Mouse (Mus musculus) CD4-positive, CD25-positive, alpha-beta regulatory T cell, adult 4 months (primary cell): Measurements from ENCODE around the gene Pcdh15. TPM values are rescaled to one million over a fixed set of nuclear protein-coding genes. Genes with fewer than 3 reads are reported as not detected.

Experiments used
- ATAC-seq: one replicate; pipeline ENCODE4 v1.8.0; 2017
- polyA plus RNA-seq, 2 experiments: library from polyadenylated mRNA; unstranded; fragments of 100-300 nt; shearing (Covaris generic); gene quantifications; one replicate each; pipeline ENCODE4 v1.2.1; 2017

Pcdh15 gene
- polyA plus RNA-seq, 2 experiments from 2014 or later: 0.46 TPM; not detected in 1

DNA sequence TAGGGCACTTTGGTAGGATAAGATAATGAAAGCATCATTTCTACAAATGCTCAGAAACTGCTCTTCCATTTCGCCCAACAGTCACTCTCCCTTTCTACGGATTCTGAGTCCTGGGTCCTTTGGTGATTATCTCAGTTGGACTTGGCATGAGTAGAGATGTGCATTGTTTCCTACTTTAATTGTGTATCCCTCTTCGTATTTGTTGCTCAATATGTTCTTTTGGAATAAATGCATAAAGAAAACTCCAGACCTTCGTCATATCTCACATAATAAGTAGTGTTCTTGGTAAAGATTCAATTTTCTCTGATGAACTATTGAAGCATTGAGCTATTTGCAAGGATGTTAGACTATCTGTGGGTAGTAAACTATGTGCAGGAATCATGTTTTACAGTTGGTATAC, 854.2 kb downstream of the Pcdh15 start:
- ATAC-seq: no peak

DNA sequence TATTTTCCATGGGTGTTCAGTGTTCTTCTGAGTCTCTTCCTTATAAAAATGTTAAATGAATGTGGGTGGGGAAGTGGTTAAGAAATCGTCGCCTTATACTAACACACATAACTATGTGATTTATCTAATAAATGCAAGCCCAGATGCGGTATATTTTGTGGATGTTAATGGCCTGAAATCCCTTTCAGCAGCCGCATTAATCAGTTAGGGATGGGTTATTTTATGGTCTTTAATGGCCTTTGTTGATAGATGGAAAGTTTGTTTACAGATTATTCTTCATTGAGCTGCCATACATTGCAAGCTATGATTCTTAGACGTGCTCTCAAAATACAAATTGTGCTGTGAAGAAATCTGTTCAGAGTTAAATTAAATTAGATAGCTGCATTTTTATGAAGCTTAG, 884.9 kb downstream of the Pcdh15 start:
- no peak for ATAC-seq

DNA sequence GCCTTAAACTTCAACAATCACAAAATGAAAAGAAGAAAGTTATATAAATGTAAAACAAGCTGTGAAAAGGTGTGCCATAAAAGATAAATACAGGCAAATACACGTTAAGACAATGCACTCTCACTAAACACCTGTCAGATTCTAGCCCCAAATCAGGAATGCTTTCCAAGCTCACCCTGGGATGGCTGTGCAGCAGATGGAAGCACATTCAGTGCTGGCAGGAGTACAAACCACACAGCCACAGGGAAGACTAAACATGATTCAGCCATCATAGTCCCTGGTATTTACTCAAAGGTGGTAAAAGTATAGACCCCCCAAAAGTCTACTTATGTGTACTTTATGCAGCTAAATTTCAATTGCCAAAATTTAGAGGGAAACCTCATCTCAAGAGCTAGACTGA, 909.7 kb downstream of the Pcdh15 start:
- no peak for ATAC-seq

DNA sequence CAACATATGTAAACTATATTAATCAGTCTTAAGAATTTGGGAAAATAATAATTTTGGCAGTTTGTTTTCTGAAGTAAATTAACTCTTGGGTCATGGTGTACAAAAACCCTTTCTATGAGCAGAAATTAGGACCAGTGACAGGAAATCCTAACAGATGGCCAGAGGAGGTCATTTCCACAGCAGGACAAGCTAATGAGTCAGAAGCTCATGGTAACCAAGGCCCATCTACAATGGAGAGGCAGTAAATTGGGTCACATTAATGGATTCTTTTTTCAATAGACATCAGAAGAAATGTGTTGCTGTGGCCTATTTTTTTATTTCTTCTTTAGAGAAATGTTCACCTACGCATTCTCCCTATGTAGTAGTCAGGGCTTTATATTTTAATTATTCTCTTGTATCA, 923.9 kb downstream of the Pcdh15 start:
- ATAC-seq: no peak

DNA sequence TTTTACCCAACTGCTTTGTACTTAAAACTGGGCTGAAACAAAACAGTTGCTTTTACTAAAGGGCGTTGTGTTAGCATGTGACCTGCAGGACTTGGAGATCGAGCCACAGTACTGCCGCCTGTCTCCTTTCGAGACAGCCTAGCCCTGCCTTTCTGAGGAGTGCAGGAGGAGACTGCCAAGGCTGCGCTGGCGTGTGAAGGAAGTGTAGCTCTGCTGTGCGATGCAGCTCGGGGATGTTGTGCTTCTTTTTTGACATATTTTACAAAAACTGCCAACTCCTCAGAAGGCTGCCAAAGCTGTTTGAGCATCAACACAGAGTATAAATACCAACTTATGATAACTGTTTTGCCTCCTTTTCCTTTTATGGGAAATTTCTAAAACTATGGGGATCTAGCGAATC, 953.9 kb downstream of the Pcdh15 start:
- no peak for ATAC-seq

DNA sequence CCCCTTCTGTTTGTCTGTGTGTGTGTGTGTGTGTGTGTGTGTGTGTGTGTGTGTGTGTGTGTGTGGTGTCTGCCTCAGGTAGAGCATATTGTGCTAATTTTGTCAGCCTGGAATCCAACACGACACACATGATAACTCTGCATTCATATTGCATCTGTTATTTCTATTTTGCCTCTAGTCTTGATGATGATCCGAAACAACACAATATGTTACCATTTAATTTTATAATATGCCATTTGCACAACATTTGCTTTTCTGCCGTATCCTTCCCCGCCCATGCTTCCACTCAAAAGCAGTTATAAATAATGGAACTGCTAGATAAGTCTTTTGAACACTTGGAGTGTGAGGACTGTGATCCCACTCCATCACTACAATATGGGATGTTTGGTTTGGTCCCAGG, 987.5 kb downstream of the Pcdh15 start:
- no peak for ATAC-seq

DNA sequence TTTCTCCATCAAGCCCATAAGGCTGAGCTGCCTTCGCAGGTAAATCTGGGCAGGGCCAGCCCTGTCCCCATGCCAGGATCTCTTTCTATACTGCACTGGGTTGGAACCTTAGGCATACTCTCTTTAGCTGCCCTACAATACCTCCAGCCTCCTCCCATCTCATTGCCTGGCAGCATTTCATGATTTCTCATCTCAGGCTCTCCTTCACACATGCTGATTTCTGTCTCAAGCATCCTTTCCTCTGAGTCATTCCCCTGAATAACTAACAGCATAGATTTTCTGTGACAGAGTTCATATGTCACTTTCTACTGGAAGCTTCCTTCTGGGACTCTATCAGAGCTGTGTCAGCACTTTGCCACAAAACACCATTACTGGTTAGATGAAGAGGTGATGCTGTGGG, 999.2 kb downstream of the Pcdh15 start:
- ATAC-seq: no peak

DNA sequence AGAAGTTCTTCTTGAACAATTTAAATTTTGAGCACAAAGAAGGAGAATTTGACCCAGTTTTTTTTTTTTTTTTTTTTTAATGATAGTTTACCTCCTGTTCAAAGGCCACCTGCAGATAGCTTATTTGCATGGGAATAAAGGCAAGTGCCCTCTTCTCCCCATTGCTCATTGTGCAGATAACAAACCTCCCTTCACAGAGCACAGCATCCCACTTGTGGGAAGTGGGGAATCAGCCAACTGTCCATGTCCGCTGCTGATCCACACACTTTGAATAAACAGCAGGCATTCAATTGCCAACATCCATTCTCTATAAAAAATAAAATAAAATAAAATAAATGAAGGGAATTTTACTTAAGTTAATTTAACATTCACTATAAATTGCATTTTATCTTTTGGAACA, 1015.0 kb downstream of the Pcdh15 start:
- ATAC-seq: no peak

DNA sequence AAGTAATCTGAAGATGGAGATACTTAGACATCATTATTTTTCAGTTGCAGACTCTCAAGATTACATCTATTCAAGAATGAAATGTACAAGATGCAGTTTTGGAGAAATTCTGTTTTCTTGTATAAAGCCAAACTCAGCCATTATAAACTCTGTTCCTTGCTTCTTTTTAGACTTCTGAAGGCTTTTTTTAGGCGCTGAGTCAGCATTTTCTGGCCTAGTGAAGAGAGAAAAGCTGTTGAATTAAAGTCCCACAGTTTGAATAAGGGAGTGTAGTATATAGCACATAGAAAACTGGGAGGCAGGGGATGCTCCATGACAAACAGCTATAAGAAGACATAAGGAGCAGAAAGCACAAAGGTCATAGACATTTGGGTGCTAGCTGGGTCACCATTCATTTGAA, 1017.7 kb downstream of the Pcdh15 start:
- no peak for ATAC-seq

DNA sequence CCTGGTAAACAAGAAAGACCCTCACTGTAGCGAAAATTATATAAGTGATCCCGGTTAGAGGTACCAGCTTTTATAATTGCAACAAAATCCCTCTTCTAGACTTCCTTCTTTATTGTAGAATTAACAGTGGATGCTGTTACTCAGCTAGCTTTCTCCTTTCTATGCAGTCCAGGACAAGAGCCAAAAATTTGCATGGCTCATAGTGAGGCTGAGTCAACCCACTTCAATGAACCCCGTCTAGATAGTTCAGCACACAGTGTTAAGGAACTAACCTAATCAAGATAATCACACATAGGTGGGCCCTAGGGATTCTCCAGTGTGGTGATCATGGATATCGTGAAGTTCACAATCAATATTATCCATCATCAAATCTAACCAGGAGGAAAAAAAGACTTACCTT, 1024.3 kb downstream of the Pcdh15 start:
- no peak for ATAC-seq

DNA sequence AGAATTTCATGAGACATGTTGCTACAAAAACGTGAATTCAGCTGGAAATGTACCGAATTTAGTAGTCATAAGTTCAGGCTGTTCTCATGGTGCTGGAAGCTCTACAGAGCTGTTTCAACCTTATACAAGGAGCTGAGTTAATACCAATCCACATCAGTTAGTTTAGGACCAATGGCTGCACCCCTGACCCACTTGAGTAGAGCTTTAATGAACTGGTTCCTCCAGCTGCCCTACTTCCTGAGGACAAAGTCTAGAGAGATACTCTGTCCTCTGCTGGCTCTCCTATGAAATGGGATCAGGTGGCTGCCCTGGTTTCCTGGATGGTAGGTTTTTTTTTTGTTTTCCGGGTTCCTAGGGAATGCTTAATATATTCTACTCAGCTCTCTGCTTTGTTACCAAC, 1030.0 kb downstream of the Pcdh15 start:
- ATAC-seq: no peak

DNA sequence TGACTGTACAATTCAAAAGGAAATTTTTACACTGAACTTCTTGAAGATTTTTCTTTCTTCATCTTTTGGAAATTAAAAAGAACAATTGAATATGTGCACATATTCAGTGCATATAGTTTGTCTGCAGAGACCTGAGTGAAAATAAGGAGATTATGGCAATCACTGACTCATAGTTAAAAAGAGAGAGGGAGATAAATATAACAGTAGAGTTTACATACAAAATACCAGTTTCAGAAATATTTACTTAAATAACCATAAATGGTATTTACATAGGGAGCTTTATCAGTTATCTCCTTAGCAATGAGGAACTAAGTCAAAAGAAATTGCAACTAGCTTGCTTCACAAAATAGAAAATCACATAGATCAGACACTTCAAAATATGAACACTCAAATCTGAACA, 1030.5 kb downstream of the Pcdh15 start:
- ATAC-seq: no peak

DNA sequence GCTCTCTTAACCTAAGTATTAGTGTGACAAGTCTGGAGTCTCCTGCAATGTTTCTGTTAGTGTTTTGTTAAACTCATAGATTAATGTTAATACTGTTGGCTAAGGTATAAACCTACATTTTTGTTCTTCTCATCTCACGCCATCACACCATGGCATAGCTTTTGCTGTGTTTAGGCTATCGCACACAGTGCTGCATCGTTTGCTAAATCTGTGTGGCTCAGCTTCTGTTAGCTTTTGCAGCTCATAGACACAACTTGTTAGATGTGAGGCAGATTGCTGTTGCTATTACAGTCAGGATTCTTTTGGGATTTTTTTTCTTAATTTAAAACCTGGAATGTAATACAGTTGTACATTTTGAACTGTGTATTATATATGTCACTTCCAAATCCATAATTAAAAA, 1031.7 kb downstream of the Pcdh15 start:
- no peak for ATAC-seq

DNA sequence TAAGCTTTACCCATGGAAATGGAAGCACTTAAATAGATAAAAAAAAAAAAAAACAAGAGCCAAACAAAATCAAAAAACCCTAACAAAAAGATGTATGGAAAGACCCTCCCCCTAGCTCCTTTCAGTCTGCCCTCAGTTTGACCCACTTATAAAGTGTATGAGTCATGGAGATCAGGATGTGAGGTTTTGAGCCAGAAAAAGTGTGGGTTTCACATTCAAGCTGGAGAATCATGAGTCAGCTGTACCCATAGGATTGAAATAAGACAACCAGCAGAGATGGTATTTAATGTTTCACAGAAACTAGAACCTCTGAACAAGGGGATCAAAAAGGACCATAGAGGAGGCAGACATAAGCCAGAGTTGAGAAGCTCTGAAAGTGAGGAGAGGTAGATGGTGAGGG, 1048.8 kb downstream of the Pcdh15 start:
- no peak for ATAC-seq

DNA sequence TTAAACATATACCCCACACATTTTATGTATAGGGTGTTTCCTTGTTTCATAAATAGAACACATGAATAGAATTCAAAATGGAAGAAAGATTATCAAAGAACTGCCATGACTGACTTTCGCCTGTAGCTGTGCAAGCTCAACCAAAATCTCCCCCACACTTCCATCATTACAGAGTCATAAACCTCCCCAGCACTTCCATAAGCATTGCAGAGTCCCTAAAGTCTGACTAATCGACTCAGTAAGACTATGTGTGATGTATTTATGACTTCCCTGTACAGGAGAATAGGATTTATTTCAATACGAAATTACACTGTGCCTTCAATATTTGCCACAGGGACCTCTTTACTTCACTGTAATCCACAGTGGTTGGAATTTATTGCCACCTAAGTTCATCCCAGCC, 1082.8 kb downstream of the Pcdh15 start:
- no peak for ATAC-seq

DNA sequence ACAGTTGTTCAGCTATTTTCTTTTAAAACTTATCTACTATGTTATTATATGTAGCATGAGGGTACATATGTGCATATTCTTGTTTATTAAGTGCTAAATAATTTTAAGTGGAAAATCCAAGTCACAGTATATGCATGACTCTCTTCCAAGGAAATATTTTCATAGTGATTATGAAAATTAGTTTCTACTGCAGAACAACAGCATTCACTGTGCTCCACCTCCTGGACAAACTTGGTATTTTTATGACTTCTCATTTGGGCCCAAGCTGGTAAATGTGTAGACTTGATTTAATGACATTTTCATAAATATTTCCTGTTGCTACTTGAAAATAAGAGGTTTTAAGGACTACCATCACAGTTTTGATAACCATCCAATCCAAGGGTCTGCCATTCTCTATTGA, 1104.5 kb downstream of the Pcdh15 start:
- ATAC-seq: no peak

DNA sequence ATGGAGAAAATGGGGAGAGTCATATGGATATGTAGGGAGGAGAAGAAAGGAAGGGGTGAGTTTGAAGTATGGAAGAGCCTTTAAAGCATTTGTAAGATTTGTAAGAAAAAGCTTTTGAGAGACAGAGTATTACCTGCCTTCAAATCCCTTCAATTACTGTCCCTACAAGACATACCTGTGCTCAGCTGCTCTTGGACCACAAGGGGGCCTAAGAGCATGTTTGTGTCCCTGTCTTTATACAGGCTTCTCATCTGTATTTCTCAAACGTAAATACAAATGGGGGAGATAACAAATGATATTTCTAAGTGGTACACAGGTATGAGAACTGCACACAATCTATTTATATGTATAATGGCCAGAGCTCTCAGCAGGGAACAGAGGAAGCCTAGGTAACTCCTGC, 1118.1 kb downstream of the Pcdh15 start:
- ATAC-seq: no peak

DNA sequence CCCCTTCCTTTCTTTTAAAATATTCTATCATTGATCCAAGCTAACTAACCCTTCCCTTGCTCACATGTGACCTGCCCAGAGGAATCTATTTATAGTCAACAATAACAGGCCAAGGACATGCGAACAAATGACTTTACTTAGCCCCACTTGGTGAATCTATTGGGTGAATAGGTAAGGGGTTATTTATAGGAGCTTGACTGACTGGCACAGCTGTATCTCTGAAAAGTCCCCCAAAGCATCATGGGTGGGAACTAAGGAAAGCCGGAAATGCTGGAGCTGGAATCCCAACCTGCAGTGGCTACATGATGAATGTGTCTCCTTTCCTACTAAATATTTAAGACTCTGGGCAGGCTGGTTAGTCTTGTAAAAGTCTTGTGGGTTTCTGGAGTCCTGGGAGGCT, 1121.3 kb downstream of the Pcdh15 start:
- no peak for ATAC-seq

DNA sequence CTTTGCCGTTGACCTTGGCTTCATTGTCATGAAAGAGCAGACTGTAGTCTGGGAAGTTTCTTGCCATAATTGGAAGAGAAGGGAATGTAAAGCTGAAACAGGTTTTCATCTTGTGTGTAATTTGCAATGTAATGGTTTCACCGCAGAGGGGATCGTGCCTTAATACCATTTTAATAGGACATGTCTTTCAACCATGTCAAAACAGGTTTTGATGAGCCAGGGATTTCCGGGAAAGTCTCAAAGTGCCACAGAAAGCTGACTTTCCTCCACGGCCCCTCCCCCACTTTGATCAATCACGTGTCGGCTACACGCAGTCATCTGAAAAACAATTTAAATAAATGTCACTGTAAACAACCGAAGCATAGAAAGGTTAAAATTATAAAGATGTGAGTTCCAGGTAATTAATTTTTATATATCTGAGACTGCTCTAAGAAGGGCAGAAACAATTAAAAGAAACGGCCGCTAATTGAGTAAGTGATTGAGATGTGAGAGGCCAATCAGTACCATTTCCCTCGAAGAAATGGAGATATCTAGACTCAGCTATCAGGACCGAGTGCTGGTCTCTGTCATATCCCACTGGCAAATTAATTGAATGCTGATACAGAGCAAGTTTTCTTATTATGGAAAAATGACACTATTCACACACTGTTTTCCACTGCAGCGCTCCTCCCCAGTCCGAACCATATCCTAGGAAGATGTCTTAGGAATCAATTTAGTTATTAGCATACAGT, 1158.7 kb downstream of the Pcdh15 start:
- no peak for ATAC-seq

DNA sequence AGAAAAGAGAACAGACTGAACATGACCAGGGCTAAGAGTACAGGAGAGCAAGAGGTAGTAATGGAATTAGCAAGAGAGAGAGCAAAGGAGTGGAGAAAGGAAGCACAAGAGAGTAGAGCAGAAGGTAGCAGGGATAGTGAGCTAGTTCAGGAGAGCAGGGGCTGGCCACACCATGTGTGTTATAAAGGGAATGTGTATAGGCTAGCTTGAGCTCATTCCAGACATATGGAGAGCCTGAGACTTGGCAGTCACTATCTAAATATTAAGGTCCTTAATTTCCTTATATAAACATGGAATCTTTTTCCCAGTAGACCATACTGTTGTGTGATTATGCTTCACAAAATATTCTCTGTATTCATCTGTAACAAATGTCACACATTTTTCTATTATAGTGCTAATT, 1159.5 kb downstream of the Pcdh15 start:
- no peak for ATAC-seq

DNA sequence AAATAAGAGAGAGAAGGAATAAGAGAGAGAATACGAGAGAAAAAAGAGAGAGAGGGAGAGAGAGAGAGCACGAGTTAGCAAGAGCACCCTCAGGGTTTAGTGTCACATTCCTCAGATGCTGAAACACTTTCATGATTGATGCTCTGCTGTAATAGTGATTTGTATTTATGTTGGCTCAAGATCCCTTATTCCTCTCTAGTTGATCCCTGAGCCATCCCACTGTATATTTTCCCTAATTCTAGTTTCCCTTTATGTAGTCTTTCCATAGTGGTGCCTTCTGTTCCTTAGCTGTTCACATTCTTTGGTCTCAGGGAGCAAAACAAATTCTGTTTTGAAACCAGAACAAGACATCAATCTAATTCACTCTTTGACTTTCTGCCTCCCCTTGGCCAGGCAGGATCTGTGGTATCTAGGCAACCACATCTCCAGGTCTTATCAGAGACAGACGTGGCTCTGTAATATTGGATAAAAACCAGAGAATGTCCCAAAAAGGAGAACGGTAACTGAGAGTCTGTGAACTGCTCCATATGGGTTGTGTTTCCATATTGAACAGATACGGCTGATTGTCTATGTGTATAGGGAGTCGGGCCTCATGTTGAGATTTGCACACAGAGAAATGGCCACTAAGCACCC, 1170.6 kb downstream of the Pcdh15 start:
- no peak for ATAC-seq

DNA sequence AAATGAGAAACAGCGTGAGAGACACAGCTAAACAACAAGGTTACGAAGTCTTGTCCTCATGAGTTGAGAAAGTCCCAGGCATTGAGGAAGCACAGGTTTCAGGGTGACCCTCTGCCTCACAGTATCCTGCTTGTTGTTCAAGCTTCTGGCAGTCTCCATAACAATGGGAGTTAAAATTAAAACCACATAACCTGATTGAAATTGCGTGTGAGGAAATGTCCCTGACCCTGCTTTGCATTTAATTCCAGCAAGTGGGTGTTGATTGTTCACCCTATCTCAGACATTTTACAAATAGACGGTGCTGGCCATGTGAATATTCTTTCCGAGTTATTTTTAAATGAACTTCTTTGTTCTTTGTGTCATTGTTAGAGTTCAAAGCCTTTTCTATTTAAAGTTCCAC, 1171.8 kb downstream of the Pcdh15 start:
- ATAC-seq: no peak

DNA sequence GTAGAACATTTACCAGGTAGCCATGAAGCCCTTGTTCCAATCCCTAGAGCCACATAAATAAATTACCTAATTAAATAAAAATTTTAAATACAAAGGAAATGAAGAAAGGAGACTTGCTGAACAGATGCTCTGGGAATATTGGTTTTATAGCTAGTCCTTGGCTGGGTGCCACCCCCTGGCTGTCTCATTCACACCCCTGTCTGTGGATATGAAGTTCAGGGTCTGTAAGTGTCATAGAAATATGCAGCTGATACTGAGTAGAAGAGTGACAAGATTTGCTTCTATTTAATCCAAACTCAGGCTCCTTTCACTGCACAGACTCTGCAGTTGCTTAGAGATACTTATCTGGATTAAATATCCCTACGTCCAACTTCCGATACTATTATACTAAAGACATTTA, 1205.0 kb downstream of the Pcdh15 start:
- no peak for ATAC-seq

DNA sequence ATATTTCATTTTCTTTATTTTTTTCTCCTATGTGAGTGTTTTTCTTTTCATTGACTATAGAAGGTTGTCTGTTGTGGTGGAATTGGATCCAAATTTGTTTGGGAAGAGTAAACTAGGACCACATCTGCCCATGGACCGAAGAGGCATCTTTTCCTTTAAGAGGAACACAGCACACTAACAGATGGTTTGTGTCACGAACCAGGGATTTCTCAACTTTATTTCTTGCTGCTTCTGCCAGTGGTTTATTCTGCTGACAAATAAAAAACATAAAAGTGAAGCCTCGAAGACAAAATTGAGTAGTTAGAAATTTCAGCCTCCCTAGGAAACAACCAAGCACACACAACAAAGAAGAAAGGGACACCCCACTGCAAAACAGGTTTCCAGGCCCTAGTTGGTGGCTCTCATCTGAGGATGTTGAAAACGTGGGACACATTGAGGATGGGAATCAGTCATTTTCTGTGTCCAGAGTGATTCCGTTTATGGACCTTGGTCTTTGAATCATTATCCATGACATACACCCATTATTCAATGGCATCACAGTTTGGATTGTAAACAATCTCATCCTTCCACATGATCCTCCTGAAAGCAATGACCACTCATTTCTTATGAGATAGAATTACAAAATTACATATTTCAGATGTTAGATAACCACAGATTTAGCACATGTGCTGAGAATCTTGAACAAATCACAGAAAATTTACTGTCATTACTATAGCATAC, 1206.5 kb downstream of the Pcdh15 start:
- ATAC-seq: no peak
